Mouse (Mus musculus): ENCODE results near the gene Snx14. TPM values are rescaled to one million over a fixed set of nuclear protein-coding genes. Genes with fewer than 3 reads are reported as not detected.
A peak's percentile ranks its signal among the peaks of the same experiment; 100 is the strongest.
"Not testable (repeated sequence)": the region's sequence is repeated elsewhere in the genome, so short reads cannot be mapped to it uniquely, and the experiment has no call there.

Gene Snx14
- 10 to 100 TPM; 44.5 to 59.5 TPM for total RNA-seq (2021)
- long read RNA-seq, experiment 1, transcript Snx14-204 (28 exons, 3,109 nt): major isoform, 22 of 31 reads
- long read RNA-seq, experiment 1, partial matches to known transcripts: 4 of 31 reads
- long read RNA-seq, experiment 1, other reads (novel, unspliced or antisense): 1 of 31 reads
- long read RNA-seq, experiment 2, transcript Snx14-204 (28 exons, 3,109 nt): major isoform, 5 of 11 reads
- long read RNA-seq, experiment 2, partial matches to known transcripts: 1 of 11 reads
- long read RNA-seq, experiment 2, other reads (novel, unspliced or antisense): 0 of 11 reads

DNA sequence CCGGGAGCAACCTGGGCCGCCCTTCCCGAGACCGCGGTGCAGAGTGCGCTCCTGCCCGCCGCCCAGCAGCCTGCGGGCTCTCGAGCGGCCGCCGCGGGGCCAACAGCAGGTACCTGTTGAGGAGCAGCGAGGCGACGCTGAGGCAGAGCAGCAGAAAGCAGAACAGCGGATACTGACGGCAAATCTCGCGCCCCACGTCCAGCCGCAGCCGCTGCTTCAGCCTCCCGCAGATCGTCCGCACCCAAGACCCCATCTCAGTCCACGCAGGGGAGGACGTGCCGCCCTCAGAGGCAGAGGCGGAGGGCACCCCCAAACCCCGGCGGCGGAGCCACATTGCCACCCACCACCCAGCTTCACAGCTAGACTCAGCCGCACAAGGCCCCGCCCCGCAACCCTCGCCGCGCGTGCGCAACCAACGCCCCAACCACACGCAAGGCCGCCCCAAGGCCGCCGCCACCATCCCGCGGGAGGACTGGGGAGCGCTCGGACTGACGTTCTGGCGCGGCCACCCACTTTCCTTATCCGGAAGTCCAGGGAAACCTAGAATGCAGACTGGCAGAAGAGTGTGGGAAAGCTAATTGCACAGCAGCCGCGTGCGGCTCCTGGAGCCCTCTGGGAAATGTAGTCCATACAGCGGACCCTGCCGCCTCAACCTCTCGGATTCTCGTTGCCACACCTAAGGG lies at the start of gene Snx14:
Snx14 (minus strand) TSS at position 404 of the 683 bp plus-strand sequence.
- DNase-seq: peak; percentile 99

- peak; percentile 37 to 51 for DNase-seq
Measured at GRCm38 (mm10) chr9:88484531-88484930, 45.8 kb upstream of the Snx14 start.

GRCm38 (mm10) chr9:88482829-88483396 lies 44.2 kb upstream of the Snx14 start:
- peak; percentile 90 to 95 for DNase-seq

DNA sequence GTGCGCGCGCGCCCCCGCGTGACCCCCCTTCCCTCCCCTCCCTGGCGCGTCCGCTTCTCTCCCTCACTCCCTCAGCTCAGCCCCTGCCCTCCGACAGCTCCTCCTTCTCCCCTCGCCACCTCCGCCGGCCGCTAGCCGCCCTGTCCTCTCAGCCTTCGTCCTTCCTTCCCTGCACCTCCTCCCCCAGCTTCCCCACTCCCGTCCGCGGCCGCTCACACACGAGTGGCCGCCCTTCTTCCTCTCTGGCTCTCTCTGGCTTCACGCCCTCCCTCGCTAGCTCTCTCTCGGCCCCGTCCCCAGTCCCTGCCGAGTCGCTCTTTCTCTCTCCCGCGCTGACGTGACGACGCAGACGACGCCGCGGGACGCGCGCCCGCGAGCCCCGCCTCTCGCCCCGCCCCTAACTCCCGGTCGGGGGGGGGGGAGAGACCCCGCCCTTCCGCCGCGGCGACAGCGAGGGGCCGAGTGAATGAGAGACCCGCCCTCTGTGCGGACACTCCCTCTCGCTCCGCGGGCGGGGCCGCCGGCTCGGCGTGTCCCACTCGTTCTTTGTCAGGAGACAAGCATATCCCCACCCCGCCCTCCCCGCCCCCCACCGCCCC lies 43.6 kb upstream of the Snx14 start, which contains the start of gene Syncrip:
Syncrip (minus strand) TSS at position 345 of the 599 bp plus-strand sequence.
- DNase-seq: peak; percentile 95 to 97

DNA sequence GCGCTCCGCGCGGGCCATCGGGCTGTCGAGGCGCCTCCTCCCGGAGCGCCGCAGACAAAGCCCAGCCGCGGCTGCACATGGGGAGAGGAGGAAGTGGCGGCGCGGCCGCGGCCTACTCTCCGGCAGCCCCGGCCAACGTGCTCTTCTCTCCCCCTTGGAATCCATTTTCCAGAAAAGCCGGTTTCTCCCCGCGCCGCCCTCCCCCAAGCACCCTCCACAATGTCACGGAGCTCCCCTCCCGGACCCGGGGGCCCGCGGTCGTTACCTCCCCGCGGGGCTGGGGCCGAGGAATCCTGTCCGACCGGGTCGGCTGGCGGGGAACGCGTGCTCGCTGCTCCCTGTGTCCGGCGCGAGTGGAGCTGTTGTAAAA lies 43.0 kb upstream of the Snx14 start:
- DNase-seq: no peak

GRCm38 (mm10) chr9:88481061-88481790 lies 42.5 kb upstream of the Snx14 start:
- DNase-seq: peak; percentile 61 to 69

- DNase-seq: no peak
Measured at GRCm38 (mm10) chr9:88480120-88480519, 41.4 kb upstream of the Snx14 start.

DNA sequence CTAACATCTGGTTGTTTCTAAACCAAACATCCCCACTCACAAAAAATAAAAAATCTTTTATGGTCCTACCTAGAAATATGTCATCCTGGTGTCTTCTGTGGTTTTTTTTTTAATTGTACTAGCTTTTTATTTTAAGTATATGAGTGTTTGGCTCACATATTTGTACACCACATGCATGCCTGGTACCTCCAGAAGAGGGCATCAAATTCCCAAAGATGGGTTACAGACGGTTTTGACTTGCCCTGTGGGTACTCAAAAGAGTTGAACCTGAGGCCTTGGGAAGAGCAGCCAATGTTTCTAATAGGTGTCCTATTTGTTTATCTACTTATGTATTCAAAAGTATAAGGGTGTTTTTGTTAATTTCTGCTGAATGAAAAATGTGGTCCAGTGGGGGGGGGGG lies 37.4 kb upstream of the Snx14 start:
- peak in 1 of 2 experiments; percentile 27 for DNase-seq

DNA sequence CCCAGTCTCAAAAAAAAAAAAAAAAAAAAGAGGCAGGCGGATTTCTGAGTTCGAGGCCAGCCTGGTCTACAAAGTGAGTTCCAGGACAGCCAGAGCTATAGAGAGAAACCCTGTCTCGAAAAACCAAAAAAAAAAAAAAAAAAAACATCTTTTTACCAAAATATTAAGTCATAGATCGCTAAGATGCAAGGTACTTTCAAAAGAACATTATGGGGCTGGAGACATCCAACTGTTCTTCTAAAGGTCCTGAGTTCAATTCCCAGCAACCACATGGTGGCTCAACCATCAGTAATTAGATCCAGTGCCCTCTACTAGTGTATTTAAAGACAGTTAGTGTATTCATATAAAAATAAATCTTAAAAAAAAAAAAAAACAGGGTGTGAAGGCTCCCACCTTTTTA lies 22.3 kb upstream of the Snx14 start:
- DNase-seq: not testable (repeated sequence)

GRCm38 (mm10) chr9:88439991-88440390 lies 1.2 kb upstream of the Snx14 start:
- DNase-seq: no peak

GRCm38 (mm10) chr9:88439238-88439600 lies 461 bp upstream of the Snx14 start:
- DNase-seq: no peak

DNA sequence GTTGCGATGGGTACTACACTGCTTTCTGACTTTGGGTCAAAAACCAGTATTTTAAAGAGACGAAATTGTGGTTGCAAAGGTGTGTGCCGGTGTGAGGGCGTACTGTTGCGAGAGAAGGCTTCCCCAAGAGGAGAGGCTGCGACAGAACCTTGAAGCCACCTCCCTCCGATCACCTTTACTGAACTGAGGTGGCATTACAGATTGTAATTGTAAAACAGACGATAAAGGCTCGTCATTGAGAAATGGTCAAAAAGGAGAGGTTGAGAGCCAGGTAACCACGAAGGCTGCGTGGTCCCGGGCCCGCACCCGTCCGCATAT lies 562 bp downstream of the Snx14 start:
- peak in 1 of 2 experiments; percentile 3 for DNase-seq

DNA sequence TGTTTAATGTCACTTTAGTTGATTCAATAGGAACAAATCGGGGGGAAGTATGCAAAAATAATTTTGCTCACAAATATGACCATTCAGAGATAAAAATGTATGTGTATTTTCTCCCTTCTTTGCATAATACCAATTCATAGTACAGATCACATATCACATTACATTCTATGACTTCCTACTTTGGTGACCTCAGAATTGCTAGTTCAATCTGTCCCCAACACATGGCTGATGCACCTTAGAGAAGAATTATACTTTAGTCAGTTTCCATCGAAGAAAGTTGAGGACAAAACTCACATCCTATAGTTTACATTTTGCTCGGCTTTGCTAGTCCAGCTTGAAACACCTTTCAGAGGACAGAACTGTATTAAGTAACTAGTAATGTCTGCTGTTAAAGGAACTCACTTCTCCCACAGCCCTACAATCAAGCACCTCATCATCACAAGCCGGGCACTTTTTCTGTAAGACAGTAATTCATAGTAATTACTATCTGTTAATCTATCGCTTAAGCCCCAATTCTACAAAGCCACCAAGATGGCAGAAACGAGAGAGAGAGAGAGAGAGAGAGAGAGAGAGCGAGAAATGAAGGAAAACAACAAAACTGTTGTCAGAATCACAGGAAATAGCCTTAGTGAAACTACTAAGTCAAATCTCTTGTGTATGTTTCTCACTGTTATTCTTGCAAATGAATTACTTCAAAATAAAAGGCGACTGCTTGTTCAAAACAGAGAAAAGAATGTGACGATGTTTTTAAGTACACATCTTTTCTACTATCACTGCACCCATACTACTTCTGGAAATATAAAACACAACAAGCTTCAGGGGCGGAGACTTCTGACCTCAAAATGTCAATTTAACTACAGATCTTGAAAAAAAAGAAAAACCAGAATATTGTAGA lies 1.2 kb downstream of the Snx14 start:
- no peak for DNase-seq

DNA sequence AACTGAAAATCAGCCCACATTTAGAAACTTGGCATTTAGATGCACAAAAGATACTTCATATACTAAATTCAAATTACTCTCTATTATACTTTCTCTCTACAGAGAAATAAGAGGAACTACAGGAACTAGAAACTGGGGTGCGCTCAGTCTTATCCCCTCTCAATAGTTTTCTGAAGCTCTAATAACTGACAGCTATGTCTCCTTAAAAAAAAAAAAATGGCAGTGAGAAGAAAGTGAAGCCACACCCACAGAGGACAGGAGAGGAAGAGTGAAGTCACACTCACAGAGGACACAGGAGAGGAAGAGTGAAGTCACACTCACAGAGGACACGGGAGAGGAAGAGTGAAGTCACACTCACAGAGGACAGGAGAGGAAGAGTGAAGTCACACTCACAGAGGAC lies 14.4 kb downstream of the Snx14 start:
- no peak for DNase-seq

DNA sequence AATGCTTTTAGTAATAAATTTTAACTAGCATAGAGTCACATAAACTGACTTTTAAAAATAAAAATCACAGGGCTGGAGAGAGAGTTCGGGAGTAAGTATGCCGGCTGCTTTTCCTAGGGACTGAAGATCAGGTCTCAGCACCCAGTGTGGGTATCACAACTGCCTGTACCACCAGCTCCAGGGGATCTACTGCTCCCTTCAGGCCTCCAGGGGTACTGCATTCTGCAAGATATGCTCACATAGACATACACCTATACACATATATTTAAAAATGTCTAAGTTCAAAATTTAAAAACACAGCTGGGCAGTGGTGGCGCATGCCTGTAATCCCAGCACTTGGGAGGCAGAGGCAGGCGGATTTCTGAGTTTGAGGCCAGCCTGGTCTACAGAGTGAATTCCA lies 16.3 kb downstream of the Snx14 start:
- DNase-seq: no peak

DNA sequence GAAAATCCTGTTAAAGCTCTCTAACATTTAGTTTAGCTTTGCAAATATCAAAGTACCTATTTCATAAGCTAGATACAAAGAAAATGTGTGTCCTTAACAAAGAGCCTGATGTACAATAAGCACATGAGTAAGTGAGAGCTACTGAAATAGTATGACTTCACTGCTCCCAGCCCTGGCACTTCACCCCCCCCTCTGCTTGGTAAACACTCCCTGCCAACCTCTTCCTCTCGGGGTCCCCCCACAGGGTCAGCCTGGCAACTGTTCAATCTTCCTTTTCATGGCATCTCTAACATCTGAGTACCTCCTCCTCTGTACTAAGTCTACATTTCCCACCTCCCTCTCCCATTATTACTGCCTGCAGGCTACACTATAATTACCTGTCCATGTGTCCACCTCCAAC lies 22.0 kb downstream of the Snx14 start:
- no peak for DNase-seq

- DNase-seq: no peak
Measured at GRCm38 (mm10) chr9:88409978-88410377, 28.8 kb downstream of the Snx14 start.

- no peak for DNase-seq
Measured at GRCm38 (mm10) chr9:88404515-88404914, 34.2 kb downstream of the Snx14 start.

- DNase-seq: peak; percentile 8 to 19
Measured at GRCm38 (mm10) chr9:88404088-88404487, 34.7 kb downstream of the Snx14 start.

GRCm38 (mm10) chr9:88398461-88398860 lies 40.3 kb downstream of the Snx14 start:
- no peak for DNase-seq

GRCm38 (mm10) chr9:88394852-88395251 lies 43.9 kb downstream of the Snx14 start:
- no peak for DNase-seq
